Mouse (Mus musculus): Measurements from ENCODE around the gene Tsc2.
"Not testable (repeated sequence)": the region's sequence is repeated elsewhere in the genome, so short reads cannot be mapped to it uniquely, and the experiment has no call there.

Gene Tsc2

GRCm38 (mm10) chr17:24632167-24632812 lies at the start of gene Tsc2, which contains the start of gene Nthl1:
Gene Tsc2, minus strand, starts transcription at chr17:24632630.
Gene Nthl1, plus strand, starts transcription at chr17:24632680.
- DNase-seq (ENCODE audit: low read depth, low spot score) = peak; percentile 91

GRCm38 (mm10) chr17:24677500-24678080 lies 45.2 kb upstream of the Tsc2 start:
- DNase-seq (ENCODE audit: low read depth, low spot score) = no peak

- no peak for DNase-seq (ENCODE audit: low read depth, low spot score)
Measured at GRCm38 (mm10) chr17:24676877-24677276, 44.4 kb upstream of the Tsc2 start.

GRCm38 (mm10) chr17:24676187-24676586 lies 43.8 kb upstream of the Tsc2 start:
- peak; percentile 84 for DNase-seq (ENCODE audit: low read depth, low spot score)

- no peak for DNase-seq (ENCODE audit: low read depth, low spot score)
Measured at GRCm38 (mm10) chr17:24674277-24674676, 41.8 kb upstream of the Tsc2 start.

- DNase-seq (ENCODE audit: low read depth, low spot score) = no peak
Measured at GRCm38 (mm10) chr17:24672141-24672540, 39.7 kb upstream of the Tsc2 start.

- DNase-seq (ENCODE audit: low read depth, low spot score) = no peak
Measured at GRCm38 (mm10) chr17:24671346-24671745, 38.9 kb upstream of the Tsc2 start.

- no peak for DNase-seq (ENCODE audit: low read depth, low spot score)
Measured at GRCm38 (mm10) chr17:24670246-24670844, 37.9 kb upstream of the Tsc2 start.

GRCm38 (mm10) chr17:24669545-24670245 lies 37.3 kb upstream of the Tsc2 start, which contains the start of gene Zfp598:
Gene Zfp598, plus strand, starts transcription at chr17:24669687.
- DNase-seq (ENCODE audit: low read depth, low spot score) = peak; percentile 95

- DNase-seq (ENCODE audit: low read depth, low spot score) = not testable (repeated sequence)
Measured at GRCm38 (mm10) chr17:24669214-24669544, 36.7 kb upstream of the Tsc2 start.

GRCm38 (mm10) chr17:24667416-24667815 lies 35.0 kb upstream of the Tsc2 start:
- peak; percentile 64 for DNase-seq (ENCODE audit: low read depth, low spot score)

- not testable (repeated sequence) for DNase-seq (ENCODE audit: low read depth, low spot score)
Measured at GRCm38 (mm10) chr17:24667011-24667410, 34.6 kb upstream of the Tsc2 start.

GRCm38 (mm10) chr17:24658017-24658758 lies 25.8 kb upstream of the Tsc2 start, which contains the start of gene Npw:
Gene Npw, minus strand, starts transcription at chr17:24658457.
- DNase-seq (ENCODE audit: low read depth, low spot score) = peak; percentile 34

- no peak for DNase-seq (ENCODE audit: low read depth, low spot score)
Measured at GRCm38 (mm10) chr17:24654969-24655368, 22.5 kb upstream of the Tsc2 start.

- peak; percentile 56 for DNase-seq (ENCODE audit: low read depth, low spot score)
Measured at GRCm38 (mm10) chr17:24653967-24654710, 21.7 kb upstream of the Tsc2 start.

GRCm38 (mm10) chr17:24651835-24652234 lies 19.4 kb upstream of the Tsc2 start:
- DNase-seq (ENCODE audit: low read depth, low spot score) = no peak

GRCm38 (mm10) chr17:24650766-24651165 lies 18.3 kb upstream of the Tsc2 start:
- DNase-seq (ENCODE audit: low read depth, low spot score) = no peak

- DNase-seq (ENCODE audit: low read depth, low spot score) = peak; percentile 35
Measured at GRCm38 (mm10) chr17:24650070-24650616, 17.7 kb upstream of the Tsc2 start, which contains the start of gene Slc9a3r2. Gene Slc9a3r2, minus strand, starts transcription at chr17:24650327.

GRCm38 (mm10) chr17:24649581-24650069 lies 17.2 kb upstream of the Tsc2 start:
- DNase-seq (ENCODE audit: low read depth, low spot score) = no peak

GRCm38 (mm10) chr17:24648731-24649377 lies 16.4 kb upstream of the Tsc2 start:
- no peak for DNase-seq (ENCODE audit: low read depth, low spot score)

All from mesoderm, embryonic 11.5 days (tissue).